Mouse (Mus musculus) left cerebral cortex, postnatal 4 days (tissue): ENCODE results near the gene Dkk3. TPM values are rescaled to one million over a fixed set of nuclear protein-coding genes. Genes with fewer than 3 reads are reported as not detected.

Experiments used
- DNase-seq: peaks from one replicate; pipeline ENCODE4 v3.0.0-alpha.2; 2022
- intact Hi-C: fragments of 180-260 bp; cut with DNase I; formaldehyde crosslinking; loops from one replicate; pipeline ENCODE4 v1.15.1; 2025
- total RNA-seq, 2 experiments: library from RNA; stranded (reverse); gene quantifications; 2 replicates each; pipeline ENCODE4 v1.2.3; 2021

Dkk3 gene
- total RNA-seq, 2 experiments from 2014 or later: 58.4 to 59.0 TPM

DNA sequence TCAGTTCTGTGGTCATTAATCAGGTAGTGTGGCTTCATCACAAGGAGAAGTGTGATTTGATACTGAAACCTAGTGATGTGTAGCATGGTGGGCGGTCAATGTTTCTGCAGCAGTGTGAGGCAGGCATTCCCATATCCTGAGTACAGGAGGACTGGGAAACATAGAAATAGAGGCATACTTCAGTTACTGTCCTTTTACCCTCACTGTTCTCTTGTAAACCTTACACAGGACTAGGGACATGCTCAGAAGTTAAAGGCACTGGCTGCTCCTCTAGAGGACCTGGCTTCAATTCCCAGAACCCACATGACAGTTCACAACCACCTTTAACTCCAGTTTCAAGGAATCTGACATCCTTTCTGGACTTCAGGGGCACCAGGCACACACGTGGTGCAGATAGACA is 72.7 kb downstream of the Dkk3 start:
- intact Hi-C loops: loop anchor here (5.0 to 10.0 kb wide), 2 partner anchors 96 to 279 kb away; no protein-coding TSS in a partner anchor
- no peak for DNase-seq

DNA sequence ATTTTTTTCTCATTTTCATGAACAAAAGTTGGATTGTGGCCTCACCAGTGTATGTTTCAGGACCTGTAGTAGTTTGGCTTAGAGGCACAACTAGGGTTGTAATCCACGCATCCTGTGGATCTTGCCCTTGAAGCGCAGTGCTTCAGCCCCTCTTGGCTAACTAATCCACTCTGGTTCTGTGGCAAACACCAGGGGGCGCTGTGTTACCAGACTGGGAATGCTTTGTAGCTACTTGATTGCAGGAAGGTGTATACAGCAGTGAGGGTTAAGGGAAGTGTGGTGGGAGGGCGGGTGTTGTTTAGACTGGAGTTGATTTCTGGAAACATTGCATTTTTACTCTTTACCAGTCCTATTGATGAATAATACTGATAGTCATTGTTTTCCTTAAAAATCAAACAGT is 73.8 kb downstream of the Dkk3 start:
- peak; percentile 93 for DNase-seq

DNA sequence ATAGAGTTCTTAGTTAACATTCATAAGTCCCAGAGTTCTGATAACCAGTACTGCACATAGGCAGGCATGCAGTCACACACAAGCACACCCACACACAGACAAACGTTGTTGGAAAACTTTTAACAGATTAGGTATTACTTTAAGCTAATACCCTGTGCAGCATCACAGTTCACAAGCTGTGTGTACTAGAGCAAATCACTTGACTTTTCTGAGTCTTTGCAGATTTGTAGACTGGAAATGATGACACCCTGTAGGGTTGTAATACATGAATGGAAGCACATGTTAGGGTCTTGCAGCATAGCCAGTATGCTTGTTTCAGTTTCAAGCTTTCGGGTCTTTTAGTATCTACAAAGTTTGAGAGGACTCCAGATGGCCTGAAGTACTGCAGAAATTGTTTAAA is 74.6 kb downstream of the Dkk3 start:
- no peak for DNase-seq
- intact Hi-C loops: loop anchor here (10.0 kb wide), 1 partner anchor 281 kb away; no protein-coding TSS in a partner anchor

More for the DNA sequence above, 73.8 kb downstream of the Dkk3 start:
- intact Hi-C loops: loop anchor here (5.0 to 10.0 kb wide), 2 partner anchors 97 to 280 kb away; no protein-coding TSS in a partner anchor

DNA sequence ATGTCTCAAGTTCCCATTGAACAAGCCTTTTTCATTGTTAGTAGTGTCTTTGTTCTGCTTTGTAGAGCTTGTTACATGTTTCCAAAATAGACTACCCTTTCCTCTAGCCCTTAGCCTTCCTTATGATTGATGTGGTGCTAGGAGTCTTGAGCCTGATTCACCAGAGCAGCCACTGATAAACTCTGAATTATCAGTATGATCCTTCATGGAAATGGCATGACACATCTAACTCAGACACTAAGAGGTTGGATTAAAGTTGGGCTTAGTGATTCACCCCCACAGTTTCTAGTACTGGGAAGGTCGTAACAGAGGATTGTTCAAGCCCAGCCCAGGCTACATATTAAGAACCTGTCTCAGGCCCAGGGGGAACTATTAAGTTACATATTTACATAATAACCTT is 76.2 kb downstream of the Dkk3 start:
- no peak for DNase-seq
- intact Hi-C loops: loop anchor here (10.0 kb wide), 1 partner anchor 282 kb away; no protein-coding TSS in a partner anchor

DNA sequence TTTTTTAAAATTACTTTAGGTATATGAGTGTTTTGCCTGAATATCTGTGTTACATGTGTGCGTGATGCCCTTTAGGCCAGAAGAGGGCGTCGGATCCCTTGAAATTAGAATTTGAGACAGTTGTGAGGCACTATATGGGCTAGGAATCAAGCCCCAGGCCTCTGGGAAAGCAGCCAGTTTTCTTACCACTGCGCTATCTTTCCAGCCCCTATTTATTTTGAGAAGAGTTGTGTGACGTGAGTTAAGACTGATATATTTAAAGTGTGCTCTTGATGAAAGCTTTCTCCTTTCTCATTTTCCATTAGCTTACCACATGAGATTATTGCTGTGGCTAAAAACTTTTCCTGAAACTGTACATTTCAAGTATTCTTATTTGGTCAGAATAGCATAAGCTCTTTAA is 84.0 kb downstream of the Dkk3 start:
- DNase-seq: no peak
- intact Hi-C loops: no loop called here

Other genes with a start within 250 kb of the Dkk3 start
- gene Usp47, start 135.6 kb downstream of the Dkk3 start, total RNA-seq: 100 to 1,000 TPM in 1 of 2 experiments, 10 to 100 TPM in 1; 97.2 to 104 TPM
- gene Mical2, start 66.8 kb upstream of the Dkk3 start, total RNA-seq: 100 to 1,000 TPM; 109 to 114 TPM